In genomic region chr7:126862147-126862784, GRCm38 (mm10) we compare ENCODE assay signal across 8 mouse cellular contexts. TPM values are rescaled to one million over a fixed set of nuclear protein-coding genes. Genes with fewer than 3 reads are reported as not detected.
A peak's percentile ranks its signal among the peaks of the same experiment; 100 is the strongest.
DNase-seq lines count a peak whose midpoint lies in the region; ATAC-seq and TF ChIP-seq lines count a peak whose summit lies in the region.

Ino80e (minus strand) TSS chr7:126862377.

- WGBS in heart, embryonic 12.5 days = under 1% methylated on average over 41 of the region's 41 CpGs
- whole genome bisulfite sequencing in kidney, postnatal 0 days = under 1% methylated on average over 41 of the region's 41 CpGs
- WGBS in liver, embryonic 11.5 days = under 1% methylated on average over 41 of the region's 41 CpGs
- under 1% methylated on average over 41 of the region's 41 CpGs for WGBS in stomach, embryonic 14.5 days

- H3K4me2 ChIP-seq in heart, embryonic 12.5 days = peak within 1 kb of the TSS; percentile 93
- peak within 1 kb of the TSS; percentile 76 for H3K4me2 ChIP-seq in kidney, postnatal 0 days (ENCODE audit: low read length)
- peak within 1 kb of the TSS; percentile 73 for H3K4me2 ChIP-seq in liver, embryonic 11.5 days
- H3K4me2 ChIP-seq in stomach, embryonic 14.5 days (replicated peaks; ENCODE audit: low read depth, low read length) = peak within 1 kb of the TSS; percentile 90

- peak within 1 kb of the TSS; percentile 79 for H3K9ac ChIP-seq in heart, embryonic 12.5 days
- peak within 1 kb of the TSS; percentile 61 for H3K9ac ChIP-seq in kidney, postnatal 0 days (ENCODE audit: low read depth, low read length)
- peak within 1 kb of the TSS; percentile 80 for H3K9ac ChIP-seq in liver, embryonic 11.5 days (ENCODE audit: low read depth, low read length)
- H3K9ac ChIP-seq in stomach, embryonic 14.5 days (replicated peaks; ENCODE audit: low read depth, low read length) = peak within 1 kb of the TSS; percentile 71

- H3K4me3 ChIP-seq in C2C12 (ENCODE audit: insufficient read depth, poor library complexity, severe bottlenecking) = peak within 1 kb of the TSS; percentile 64
- H3K4me3 ChIP-seq in erythroblast, embryonic 14.5 days (replicated peaks) = peak within 1 kb of the TSS; percentile 75
- peak within 1 kb of the TSS; percentile 66 for H3K4me3 ChIP-seq in heart, embryonic 12.5 days
- peak within 1 kb of the TSS; percentile 51 for H3K4me3 ChIP-seq in kidney, postnatal 0 days (replicated peaks; ENCODE audit: low read depth, low read length)
- H3K4me3 ChIP-seq in liver, embryonic 11.5 days (ENCODE audit: low read depth, low read length) = peak within 1 kb of the TSS; percentile 79
- H3K4me3 ChIP-seq in stomach, embryonic 14.5 days (ENCODE audit: low read depth, low read length) = peak within 1 kb of the TSS; percentile 56

- no peaks in the 10 kb centered on the region for H3K27me3 ChIP-seq in C2C12 (ENCODE audit: control insufficient read depth, insufficient read depth, insufficient read length)
- no peaks in the 10 kb centered on the region for H3K27me3 ChIP-seq in erythroblast, embryonic 14.5 days (ENCODE audit: control insufficient read depth)
- no peaks in the 10 kb centered on the region for H3K27me3 ChIP-seq in heart, embryonic 12.5 days (replicated peaks)
- no peaks in the 10 kb centered on the region for H3K27me3 ChIP-seq in kidney, postnatal 0 days (ENCODE audit: insufficient read depth, low read length)
- no peaks in the 10 kb centered on the region for H3K27me3 ChIP-seq in liver, embryonic 11.5 days (replicated peaks; ENCODE audit: control insufficient read depth, insufficient read depth, low read length)
- no peaks in the 10 kb centered on the region for H3K27me3 ChIP-seq in stomach, embryonic 14.5 days (ENCODE audit: control insufficient read depth, insufficient read depth, low read length)

- no peak for TF ChIP-seq CTCF in C2C12 (IDR thresholded peaks at IDR 0.05; ENCODE audit: control insufficient read depth, insufficient read depth, insufficient read length)
- no peak for TF ChIP-seq CTCF in brain, embryonic 14.5 days (IDR thresholded peaks at IDR 0.05; ENCODE audit: borderline replicate concordance, extremely low read depth, insufficient read depth, insufficient read length)
- TF ChIP-seq CTCF in kidney, postnatal 0 days (IDR thresholded peaks at IDR 0.05; ENCODE audit: low read depth) = no peak

- peaks cover 23% of the 10 kb centered on the region for H3K79me3 ChIP-seq in C2C12 (ENCODE audit: low read depth)

- peaks cover 43% of the 10 kb centered on the region for H3K79me2 ChIP-seq in C2C12 (ENCODE audit: control insufficient read depth, insufficient read depth)

- peaks cover 52% of the 10 kb centered on the region for H3K36me3 ChIP-seq in C2C12 (ENCODE audit: control insufficient read depth, insufficient read depth)
- H3K36me3 ChIP-seq in erythroblast, embryonic 14.5 days (ENCODE audit: control insufficient read depth) = peaks cover 79% of the 10 kb centered on the region
- H3K36me3 ChIP-seq in heart, embryonic 12.5 days = peaks cover 67% of the 10 kb centered on the region
- peaks cover 32% of the 10 kb centered on the region for H3K36me3 ChIP-seq in kidney, postnatal 0 days (ENCODE audit: insufficient read depth, low read length)
- peaks cover 35% of the 10 kb centered on the region for H3K36me3 ChIP-seq in liver, embryonic 11.5 days (ENCODE audit: control insufficient read depth, insufficient read depth, low read length)
- peaks cover 40% of the 10 kb centered on the region for H3K36me3 ChIP-seq in stomach, embryonic 14.5 days (ENCODE audit: control insufficient read depth, insufficient read depth, low read length)

- peak; percentile 98 for DNase-seq in brain, embryonic 14.5 days (ENCODE audit: low read depth)
- DNase-seq in kidney, postnatal 0 days (ENCODE audit: low spot score) = peak; percentile 98
- peak; percentile 90 for DNase-seq in liver, embryonic 11.5 days (ENCODE audit: low spot score)
- peak; percentile 95 for DNase-seq in naive thymus-derived CD4-positive, alpha-beta T cell, adult 2 months (ENCODE audit: low read depth)

- TF ChIP-seq POLR2A in brain, embryonic 14.5 days (IDR thresholded peaks at IDR 0.05; ENCODE audit: borderline replicate concordance, extremely low read depth, insufficient read depth, insufficient read length, poor library complexity, severe bottlenecking) = peak; percentile 35; the same call in 1 of the 2 replicates

- peak; percentile 76 for ATAC-seq in heart, embryonic 12.5 days (ENCODE audit: insufficient number of reproducible peaks, low FRiP score)
- peak; percentile 68 for ATAC-seq in kidney, postnatal 0 days (replicated peaks; ENCODE audit: low FRiP score, low read depth)
- peak; percentile 69 for ATAC-seq in liver, embryonic 11.5 days (replicated peaks; ENCODE audit: low FRiP score)
- peak; percentile 53; the same call in 1 of the 2 replicates for ATAC-seq in stomach, embryonic 14.5 days (ENCODE audit: insufficient number of reproducible peaks, insufficient read depth, low FRiP score, low read depth)

- H3K27ac ChIP-seq in heart, embryonic 12.5 days (ENCODE audit: poor library complexity, severe bottlenecking) = peak within 1 kb of the TSS; percentile 59
- peak within 1 kb of the TSS; percentile 70 for H3K27ac ChIP-seq in kidney, postnatal 0 days
- peak within 1 kb of the TSS; percentile 67; the same call in 1 of the 2 replicates for H3K27ac ChIP-seq in liver, embryonic 11.5 days (ENCODE audit: low read depth, low read length)
- H3K27ac ChIP-seq in stomach, embryonic 14.5 days (ENCODE audit: low read length) = peak within 1 kb of the TSS; percentile 58

- peak within 1 kb of the TSS; percentile 86 for H3ac ChIP-seq in C2C12 (ENCODE audit: control insufficient read depth, insufficient read length, low read depth)

- H3K4me1 ChIP-seq in erythroblast, embryonic 14.5 days (ENCODE audit: control insufficient read depth) = peaks cover 43% of the 10 kb centered on the region
- H3K4me1 ChIP-seq in heart, embryonic 12.5 days (replicated peaks) = peaks cover 26% of the 10 kb centered on the region
- peaks cover 8% of the 10 kb centered on the region; the same call in 1 of the 2 replicates for H3K4me1 ChIP-seq in kidney, postnatal 0 days (replicated peaks; ENCODE audit: insufficient read depth, low read length)
- H3K4me1 ChIP-seq in liver, embryonic 11.5 days (replicated peaks; ENCODE audit: control insufficient read depth, insufficient read depth, low read length) = peaks cover 23% of the 10 kb centered on the region
- peaks cover 18% of the 10 kb centered on the region for H3K4me1 ChIP-seq in stomach, embryonic 14.5 days (ENCODE audit: control insufficient read depth, insufficient read depth, low read length)

- H3K9me3 ChIP-seq in erythroblast, embryonic 14.5 days (ENCODE audit: control insufficient read depth, low read length) = peaks cover 3% of the 10 kb centered on the region; the same call in 1 of the 2 replicates
- H3K9me3 ChIP-seq in heart, embryonic 12.5 days (replicated peaks) = no peaks in the 10 kb centered on the region
- no peaks in the 10 kb centered on the region for H3K9me3 ChIP-seq in kidney, postnatal 0 days (replicated peaks; ENCODE audit: low read length)
- H3K9me3 ChIP-seq in liver, embryonic 11.5 days (ENCODE audit: control insufficient read depth, low read length) = no peaks in the 10 kb centered on the region
- no peaks in the 10 kb centered on the region for H3K9me3 ChIP-seq in stomach, embryonic 14.5 days (ENCODE audit: control insufficient read depth, low read depth, low read length)

TF ChIP-seq in C2C12, 6 proteins besides CTCF, POLR2A, EP300 and RAD21:
- TF ChIP-seq MAX (IDR thresholded peaks at IDR 0.05) = peak; percentile 70
- TF ChIP-seq CEBPB (IDR thresholded peaks at IDR 0.05; ENCODE audit: low read depth) = no peak

RNA-seq across cellular contexts. Expression of gene Ino80e, which starts in this region (rescaled TPM):
- 105 TPM for polyA plus RNA-seq in C2C12 (2012; fragmentation: generic; extraction: Trizol)
- polyA plus RNA-seq in brain, embryonic 14.5 days (2012; rRNA removed) = 86.9 and 99.3 TPM in 2 replicates
- 37.6 and 44.8 TPM in 2 replicates for polyA plus RNA-seq in erythroblast, embryonic 14.5 days (2012)
- 62.9 and 66.8 TPM in 2 replicates for polyA plus RNA-seq in heart, embryonic 12.5 days (2016; fragmentation: Nextera tagmentation; extraction: Ambion mirVana)
- polyA plus RNA-seq in kidney, postnatal 0 days (2015; fragmentation: Nextera tagmentation; extraction: Ambion mirVana) = 67.1 and 68.7 TPM in 2 replicates
- polyA plus RNA-seq in liver, embryonic 11.5 days (2014; fragmentation: Nextera tagmentation; extraction: Ambion mirVana) = 124 and 130 TPM in 2 replicates
- 78.2 and 80.3 TPM in 2 replicates for polyA plus RNA-seq in stomach, embryonic 14.5 days (2014; fragmentation: Nextera tagmentation; extraction: Ambion mirVana)

Comparison
In these comparisons a context has a peak if more than half of its experiments do, and no peak if none do; other contexts are left out.
1. Peak in every context shown above with its lines: DNase-seq, ATAC-seq, H3K4me3 ChIP-seq and H3K27ac ChIP-seq.